Mouse (Mus musculus) heart, postnatal 0 days (tissue): ENCODE data around the gene 4930404H24Rik.

Experiments used
- CTCF ChIP-seq: IDR thresholded peaks from 2 replicates; pipeline ENCODE4 v1.5.1; 2016; ENCODE audit warnings: antibody characterized with exemption, control low read depth, low read depth
- EP300 ChIP-seq: IDR thresholded peaks from 2 replicates; pipeline ENCODE4 v1.6.1; 2016; ENCODE audit warnings: antibody characterized with exemption, low read depth

GRCm38 (mm10) chr2:153508405-153508804, 15.8 kb downstream of the 4930404H24Rik start:
- TF ChIP-seq CTCF (no peak), EP300 (no peak)
